Mouse (Mus musculus) frontal cortex, postnatal 36 days (tissue): ENCODE data around the gene Ndufb4.
"Not testable (repeated sequence)": the region's sequence is repeated elsewhere in the genome, so short reads cannot be mapped to it uniquely, and the experiment has no call there.

Experiments used
- DNase-seq, 2 experiments: peaks; one replicate each; pipeline ENCODE4 v3.0.0; 2022; ENCODE audit warnings: low spot score in 2 of 2

Ndufb4 gene

GRCm38 (mm10) chr16:37677586-37677985, 23.3 kb upstream of the Ndufb4 start:
- no peak for DNase-seq

- no peak for DNase-seq
Observed at GRCm38 (mm10) chr16:37676677-37677072, 22.4 kb upstream of the Ndufb4 start.

- peak; percentile 70 to 78 for DNase-seq
Observed at GRCm38 (mm10) chr16:37676024-37676676, 21.9 kb upstream of the Ndufb4 start.

GRCm38 (mm10) chr16:37675326-37675725, 21.1 kb upstream of the Ndufb4 start:
- DNase-seq, result no peak

- DNase-seq, result no peak
Observed at GRCm38 (mm10) chr16:37670666-37671283, 16.5 kb upstream of the Ndufb4 start.

GRCm38 (mm10) chr16:37665394-37665935, 11.2 kb upstream of the Ndufb4 start:
- no peak for DNase-seq

GRCm38 (mm10) chr16:37663643-37664459, 9.6 kb upstream of the Ndufb4 start:
- no peak for DNase-seq

- no peak for DNase-seq
Observed at GRCm38 (mm10) chr16:37656796-37657195, 2.5 kb upstream of the Ndufb4 start.

GRCm38 (mm10) chr16:37655756-37656347, 1.6 kb upstream of the Ndufb4 start:
- DNase-seq, result no peak

- no peak for DNase-seq
Observed at GRCm38 (mm10) chr16:37654831-37655455, 690 bp upstream of the Ndufb4 start.

- DNase-seq, result no peak
Observed at GRCm38 (mm10) chr16:37653058-37653457, 1.2 kb downstream of the Ndufb4 start.

GRCm38 (mm10) chr16:37652654-37653053, 1.6 kb downstream of the Ndufb4 start:
- no peak for DNase-seq

GRCm38 (mm10) chr16:37651467-37651866, 2.8 kb downstream of the Ndufb4 start:
- no peak for DNase-seq

GRCm38 (mm10) chr16:37649068-37649467, 5.2 kb downstream of the Ndufb4 start:
- DNase-seq, result no peak

- no peak for DNase-seq
Observed at GRCm38 (mm10) chr16:37647936-37648335, 6.3 kb downstream of the Ndufb4 start.

GRCm38 (mm10) chr16:37647067-37647466, 7.2 kb downstream of the Ndufb4 start:
- peak; percentile 47 to 63 for DNase-seq

- DNase-seq, result no peak
Observed at GRCm38 (mm10) chr16:37645799-37646198, 8.5 kb downstream of the Ndufb4 start.

- no peak for DNase-seq
Observed at GRCm38 (mm10) chr16:37645211-37645610, 9.0 kb downstream of the Ndufb4 start.

- no peak for DNase-seq
Observed at GRCm38 (mm10) chr16:37644486-37644885, 9.8 kb downstream of the Ndufb4 start.

- DNase-seq, result not testable (repeated sequence)
Observed at GRCm38 (mm10) chr16:37640522-37640921, 13.7 kb downstream of the Ndufb4 start.

- no peak for DNase-seq
Observed at GRCm38 (mm10) chr16:37637802-37638201, 16.5 kb downstream of the Ndufb4 start.

- peak; percentile 66 to 75 for DNase-seq
Observed at GRCm38 (mm10) chr16:37636107-37636506, 18.1 kb downstream of the Ndufb4 start.
